Mouse (Mus musculus) naive thymus-derived CD4-positive, alpha-beta T cell, adult 2 months (primary cell): ENCODE measurements at regions not wholly inside any gene's neighbourhood (a gene's known extent, or its start where the extent isn't known, plus 50 kb on each side); places are given as distances from the start of the nearest gene placed in this dataset.

Source experiments
- DNase-seq: peaks from one replicate; pipeline ENCODE4 v3.0.0-alpha.2; 2011; ENCODE audit warnings: low read depth

- no peak for DNase-seq
These were observed 339.1 kb downstream of the Btg1 start for GRCm38 (mm10) chr10:96955776-96956448.

DNA sequence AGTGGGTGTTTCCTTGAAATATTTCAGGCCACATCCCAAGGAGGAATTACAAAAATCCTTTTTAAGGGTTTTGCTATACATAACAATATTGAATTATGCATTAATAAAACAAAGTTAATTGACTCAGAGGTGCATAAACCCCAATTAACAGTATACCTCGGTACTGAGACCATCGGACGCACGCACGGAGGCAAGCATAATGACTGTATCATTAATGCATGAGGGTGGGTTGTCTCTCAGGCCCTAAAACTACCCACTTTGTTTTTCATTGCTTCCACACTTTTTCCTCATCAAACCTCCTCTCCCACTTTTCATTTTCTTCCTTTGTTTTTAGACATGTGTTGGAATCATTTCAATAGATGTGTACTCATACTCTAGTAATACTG is 339.6 kb downstream of the Btg1 start:
- DNase-seq: no peak

DNA sequence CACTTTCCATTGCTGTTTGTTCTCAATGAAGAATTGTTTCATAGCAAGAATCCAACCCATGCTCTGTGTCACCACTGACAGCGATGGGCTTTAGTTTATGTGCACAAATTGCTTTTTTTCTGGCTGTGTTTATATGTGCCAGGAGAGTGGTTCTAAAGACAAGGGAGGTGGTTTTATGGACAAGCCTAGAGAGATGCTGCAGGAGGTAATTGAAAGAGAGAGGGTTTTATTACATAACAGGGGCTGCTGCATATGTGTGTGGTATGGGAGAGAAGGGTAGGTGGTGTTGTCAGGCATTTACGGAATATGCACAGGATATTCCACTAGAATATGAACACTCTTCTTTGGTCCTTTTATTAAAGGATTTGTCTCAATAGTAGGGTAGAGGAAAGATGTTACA is 340.2 kb downstream of the Btg1 start:
- DNase-seq: no peak

- no peak for DNase-seq
These were observed 353.0 kb downstream of the Btg1 start for GRCm38 (mm10) chr10:96969825-96970224.

DNA sequence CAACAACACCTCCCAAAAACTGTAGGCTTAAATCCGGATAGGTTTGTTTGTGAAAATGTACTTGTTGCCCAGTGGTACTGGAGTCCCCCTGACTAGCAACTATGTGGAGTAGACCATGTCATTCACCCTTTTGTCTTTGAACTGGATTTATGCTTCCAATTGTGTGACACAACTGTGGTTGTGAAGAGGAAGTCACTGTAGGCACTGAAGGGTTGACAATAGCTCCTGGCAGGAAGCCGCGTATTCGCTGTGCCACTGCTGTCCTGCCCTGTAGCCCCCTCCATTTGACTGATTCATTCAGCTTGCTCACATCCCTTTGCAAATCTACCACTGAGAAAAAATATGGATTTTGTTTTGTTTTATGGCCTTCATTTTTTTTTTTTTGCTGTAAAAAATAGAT is 353.9 kb downstream of the Btg1 start:
- no peak for DNase-seq

DNA sequence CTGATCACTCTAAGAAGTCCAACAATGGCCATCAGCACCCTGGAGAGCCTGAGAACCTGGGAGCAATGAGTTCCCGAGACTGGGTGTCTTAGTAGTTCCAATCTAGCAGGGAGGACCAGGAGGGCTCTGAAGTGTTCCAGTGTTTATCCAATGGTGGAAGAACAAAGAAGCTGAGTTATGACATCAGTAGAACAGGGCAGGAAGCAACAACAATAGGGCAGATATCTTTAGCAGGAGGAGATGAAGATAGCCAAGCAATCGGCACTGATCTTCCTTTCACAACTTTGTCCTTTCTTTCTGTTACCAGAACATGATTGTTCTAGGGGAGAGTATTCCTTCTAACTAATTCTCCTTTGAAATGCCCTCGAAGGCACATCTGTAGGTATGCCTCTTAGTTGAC is 355.0 kb downstream of the Btg1 start:
- no peak for DNase-seq

DNA sequence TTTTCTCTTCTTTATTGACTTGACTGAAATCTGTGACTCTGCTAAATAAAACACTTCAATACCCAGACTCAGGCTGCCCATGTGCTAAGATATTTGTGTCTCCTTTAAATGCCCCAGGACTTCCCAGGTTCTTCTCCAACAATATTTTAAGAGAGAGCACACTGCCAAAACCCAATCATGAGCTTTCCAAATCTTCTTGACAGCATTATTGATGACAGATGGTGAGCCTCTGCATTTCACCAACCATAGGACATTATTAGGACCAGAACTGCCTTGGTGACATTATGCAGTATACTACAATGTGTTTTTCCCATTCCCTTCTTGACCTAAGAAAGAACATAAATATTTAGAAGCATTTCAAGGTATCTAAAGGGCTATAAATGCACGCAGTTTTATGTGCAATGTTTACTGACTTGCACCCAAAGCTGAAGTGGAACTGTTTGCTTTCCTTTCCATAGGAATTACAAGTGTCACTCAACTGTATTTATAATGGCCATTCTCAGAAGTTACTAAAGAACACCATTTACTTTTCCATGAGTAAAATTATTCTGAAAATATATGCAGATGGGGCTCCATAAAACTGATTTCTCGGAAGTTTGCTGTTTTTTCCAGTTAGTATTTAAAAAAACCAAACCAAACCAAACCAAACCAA is 357.6 kb downstream of the Btg1 start:
- DNase-seq: no peak

GRCm38 (mm10) chr10:96976691-96977090 is 359.9 kb downstream of the Btg1 start:
- DNase-seq: no peak

DNA sequence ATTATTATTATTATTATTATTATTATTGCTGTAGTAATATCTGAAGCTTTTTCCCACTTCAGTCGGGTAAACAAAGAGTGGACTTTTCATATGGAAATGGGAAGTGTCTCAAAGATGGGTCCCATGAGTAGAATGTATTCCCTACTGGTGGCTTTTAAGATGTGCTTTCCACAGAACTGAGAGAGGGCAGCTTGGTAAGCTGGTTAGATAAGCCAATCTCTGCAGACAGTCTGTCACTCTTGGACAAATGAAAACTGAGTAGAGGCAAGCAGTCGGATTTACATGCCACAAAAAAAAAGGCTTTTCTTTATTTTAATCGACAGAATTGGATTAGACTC is 363.7 kb downstream of the Btg1 start:
- DNase-seq: no peak

DNA sequence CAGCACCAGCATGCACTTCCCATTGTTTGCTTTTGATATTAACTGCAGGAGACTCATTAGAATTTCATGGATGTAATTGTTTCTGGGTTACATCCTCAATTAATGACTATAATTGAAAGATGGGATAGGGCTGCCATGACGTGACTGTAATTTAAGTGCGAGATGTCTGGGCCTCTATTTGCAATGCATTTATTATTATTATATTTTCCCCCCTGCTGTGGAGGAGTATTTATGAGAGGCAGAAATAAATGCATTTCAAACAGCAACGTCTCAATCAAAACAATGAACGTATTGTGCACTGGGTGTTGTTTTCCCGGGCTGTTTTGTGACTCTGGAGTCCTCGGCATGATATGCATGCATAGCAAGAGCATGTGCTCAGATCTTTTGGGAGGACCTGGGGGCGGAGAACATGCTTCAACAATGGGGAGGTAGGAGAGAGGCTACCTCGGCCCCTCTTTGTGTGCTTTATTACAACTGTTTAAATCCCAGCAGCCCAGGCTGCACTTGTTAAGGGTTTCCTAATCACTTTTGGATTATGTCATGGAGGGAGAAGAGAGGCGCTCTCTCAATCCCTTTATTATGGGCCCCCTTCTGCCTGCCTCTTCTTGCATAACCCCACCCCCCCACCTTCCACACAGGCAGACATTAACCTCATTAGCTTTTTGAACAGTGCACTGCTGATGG is 364.2 kb downstream of the Btg1 start:
- DNase-seq: no peak

GRCm38 (mm10) chr10:96981516-96981869 is 364.7 kb downstream of the Btg1 start:
- no peak for DNase-seq

GRCm38 (mm10) chr10:97000871-97001270 is 384.1 kb downstream of the Btg1 start:
- no peak for DNase-seq

- DNase-seq: no peak
These were observed 392.1 kb downstream of the Btg1 start for GRCm38 (mm10) chr10:97008873-97009272.

- no peak for DNase-seq
These were observed 393.1 kb downstream of the Btg1 start for GRCm38 (mm10) chr10:97009859-97010258.

- DNase-seq: no peak
These were observed 401.8 kb downstream of the Btg1 start for GRCm38 (mm10) chr10:97018641-97019040.

DNA sequence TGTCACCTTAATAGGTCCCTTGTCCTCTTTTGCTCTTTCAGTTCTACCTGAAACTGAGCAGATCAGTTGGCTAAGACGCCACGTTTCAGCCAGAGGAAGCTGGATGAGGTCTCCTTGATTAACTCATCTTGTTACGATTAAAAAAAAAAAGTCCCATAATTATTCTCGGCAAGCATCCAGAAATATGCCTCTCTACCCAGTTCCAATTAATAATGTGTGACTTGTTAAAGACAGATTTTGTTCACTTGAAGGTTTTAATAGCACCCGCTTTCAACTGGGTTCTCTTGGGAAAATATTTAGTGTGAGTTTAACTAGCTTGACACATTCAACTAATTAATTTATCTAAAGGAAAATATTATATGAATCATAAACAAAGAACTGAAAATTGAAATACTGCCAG is 412.0 kb downstream of the Btg1 start:
- DNase-seq: no peak

DNA sequence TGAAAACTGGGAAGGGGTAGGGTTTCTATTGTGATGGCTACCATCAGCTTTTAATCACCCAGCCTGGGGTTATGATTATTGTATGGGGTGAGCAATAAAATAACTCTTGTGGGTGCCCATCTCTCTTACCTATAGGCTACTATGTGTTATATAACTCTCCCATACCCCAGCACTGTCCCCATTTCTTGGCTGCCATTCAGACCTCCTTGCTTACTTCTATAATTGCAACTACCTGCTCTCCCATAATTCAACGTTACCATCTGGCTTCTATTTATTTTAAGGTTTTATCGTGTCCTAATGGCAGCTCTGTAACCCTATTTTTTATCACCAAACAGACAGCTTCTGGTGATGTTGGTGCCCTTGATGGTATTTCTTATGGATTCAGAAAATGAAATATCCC is 414.2 kb downstream of the Btg1 start:
- DNase-seq: no peak

- DNase-seq: no peak
These were observed 418.6 kb downstream of the Btg1 start for GRCm38 (mm10) chr10:97035371-97035786.

DNA sequence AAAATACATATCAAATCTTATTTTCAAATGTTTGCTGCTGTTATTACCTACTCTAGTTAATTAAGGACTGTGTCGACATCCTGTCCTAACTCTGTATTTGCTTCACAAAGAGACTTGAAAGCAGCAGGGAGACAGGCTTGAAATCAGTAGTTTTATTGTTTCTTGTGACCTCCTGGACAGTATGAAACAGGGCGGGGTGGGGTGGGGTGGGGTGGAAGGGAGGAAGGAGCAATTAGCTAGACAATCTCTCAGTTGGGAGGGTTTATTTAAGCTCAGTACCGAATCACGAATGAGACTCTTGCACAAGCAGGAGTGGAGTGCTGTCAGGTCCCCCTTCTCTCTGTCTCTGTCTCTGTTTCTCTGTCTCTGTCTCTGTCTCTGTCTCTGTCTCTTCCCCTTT is 421.2 kb downstream of the Btg1 start:
- no peak for DNase-seq

DNA sequence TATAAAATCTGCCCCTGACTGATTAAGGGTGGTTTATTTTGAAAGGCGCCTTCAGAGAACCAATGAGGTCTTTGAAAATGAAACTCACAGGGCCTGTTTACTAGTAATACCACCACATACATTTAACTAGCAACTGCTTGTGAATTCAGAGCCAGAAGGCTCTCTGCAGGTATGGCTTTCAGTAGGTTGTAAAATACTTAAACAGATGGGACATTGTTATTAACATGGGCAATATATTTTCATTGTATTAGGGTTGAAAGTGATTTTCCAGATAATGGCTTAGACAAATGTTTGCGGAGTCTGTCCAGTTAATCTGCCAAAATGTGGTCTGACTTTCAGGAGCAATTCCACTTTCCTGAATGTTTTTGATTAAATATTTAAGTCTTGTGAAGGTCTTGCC is 430.8 kb downstream of the Btg1 start:
- no peak for DNase-seq

DNA sequence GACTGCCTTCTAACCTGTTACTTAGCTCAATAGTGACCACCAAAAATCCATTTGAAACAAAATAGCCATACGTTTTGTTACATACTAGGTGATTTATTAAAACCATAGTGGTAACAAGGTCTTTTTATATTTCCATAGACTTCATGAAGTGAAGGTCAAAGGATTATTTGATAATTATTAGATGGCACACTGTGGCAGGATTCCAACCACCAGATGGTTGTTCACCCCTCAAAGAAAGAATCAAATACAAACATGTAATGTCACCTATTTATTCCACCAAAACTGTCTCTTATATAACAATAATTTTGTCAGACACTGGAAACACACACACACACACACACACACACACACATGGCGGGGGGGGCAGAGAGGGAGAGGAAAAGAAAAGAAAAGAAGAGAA is 431.2 kb downstream of the Btg1 start:
- DNase-seq: no peak

GRCm38 (mm10) chr10:97054472-97054871 is 424.9 kb upstream of the Dcn start:
- no peak for DNase-seq

- DNase-seq: no peak
These were observed 417.4 kb upstream of the Dcn start for GRCm38 (mm10) chr10:97061961-97062360.

- DNase-seq: no peak
These were observed 414.9 kb upstream of the Dcn start for GRCm38 (mm10) chr10:97064546-97064945.
